Mouse (Mus musculus) hindbrain, embryonic 13.5 days (tissue): Measurements from ENCODE around the gene Hist1h2ae. TPM values are rescaled to one million over a fixed set of nuclear protein-coding genes. Genes with fewer than 3 reads are reported as not detected.
"Not testable (repeated sequence)": the region's sequence is repeated elsewhere in the genome, so short reads cannot be mapped to it uniquely, and the experiment has no call there.

Experiments used
- ATAC-seq: fragments of 200-750 bp; cut with Nextera tagmentation; 2 replicates; pipeline ENCODE4 v1.8.0; 2017; ENCODE audit warnings: moderate TSS enrichment; ENCODE audit not compliant: low FRiP score
- H3K27ac ChIP-seq: fragments of 300-500 bp; sonication (generic); 2 replicates; pipeline ENCODE4 v1.5.1; 2015; ENCODE audit warnings: inconsistent platforms, mild to moderate bottlenecking, moderate library complexity
- H3K27me3 ChIP-seq: fragments of 300-500 bp; sonication (generic); 2 replicates; pipeline ENCODE4 v1.6.1; 2015; ENCODE audit warnings: mild to moderate bottlenecking, inconsistent platforms
- H3K36me3 ChIP-seq: fragments of 300-500 bp; sonication (generic); 2 replicates; pipeline ENCODE4 v1.6.1; 2015; ENCODE audit warnings: mild to moderate bottlenecking, inconsistent platforms
- H3K4me1 ChIP-seq: fragments of 300-500 bp; sonication (generic); replicated peaks from 2 replicates; pipeline ENCODE4 v1.6.1; 2015; ENCODE audit warnings: inconsistent platforms
- H3K4me2 ChIP-seq: fragments of 300-500 bp; sonication (generic); 2 replicates; pipeline ENCODE4 v1.6.1; 2015; ENCODE audit warnings: inconsistent platforms, mild to moderate bottlenecking, moderate library complexity
- H3K4me3 ChIP-seq: fragments of 300-500 bp; sonication (generic); 2 replicates; pipeline ENCODE4 v1.5.1; 2015; ENCODE audit warnings: mild to moderate bottlenecking, inconsistent platforms
- H3K9ac ChIP-seq: fragments of 300-500 bp; sonication (generic); 2 replicates; pipeline ENCODE4 v1.6.1; 2015; ENCODE audit warnings: mild to moderate bottlenecking, inconsistent platforms
- H3K9me3 ChIP-seq: fragments of 300-500 bp; sonication (generic); 2 replicates; pipeline ENCODE4 v1.6.1; 2016; ENCODE audit warnings: inconsistent platforms
- WGBS: fragments of 180-500 bp; shearing (Covaris S2); methylation state at CpG from one replicate; pipeline ENCODE4 v1.1.7; 2015; 5-methylcytosine and 5-hydroxymethylcytosine counted together
- polyA plus RNA-seq: library from polyadenylated mRNA; unstranded; fragments of >200 nt; fragmentation: Nextera tagmentation; extraction: Ambion mirVana; gene quantifications from 2 replicates; pipeline ENCODE4 v1.2.1, GENCODE M21; 2015

Hist1h2ae gene
- polyA plus RNA-seq, 1 experiment from 2014 or later: 26.4 TPM

- no peaks in the 10 kb centered on the region for H3K9me3 ChIP-seq
- no peak overlapping the region for H3K27ac ChIP-seq
- no peak overlapping the region for H3K9ac ChIP-seq
- H3K36me3 ChIP-seq: no peaks in the 10 kb centered on the region
- H3K4me2 ChIP-seq: no peak overlapping the region
- ATAC-seq: no peak
- WGBS: 88% methylated on average over 5 of the region's 5 CpGs
- no peaks in the 10 kb centered on the region for H3K4me1 ChIP-seq
- no peaks in the 10 kb centered on the region for H3K27me3 ChIP-seq
- no peak overlapping the region for H3K4me3 ChIP-seq
These were observed 22.2 kb upstream of the Hist1h2ae start for GRCm38 (mm10) chr13:23593051-23593770.

- 90% methylated on average over 7 of the region's 7 CpGs for WGBS
- no peak overlapping the region for H3K4me3 ChIP-seq
- no peaks in the 10 kb centered on the region for H3K4me1 ChIP-seq
- H3K27ac ChIP-seq: no peak overlapping the region
- no peaks in the 10 kb centered on the region for H3K9me3 ChIP-seq
- no peak for ATAC-seq
- H3K4me2 ChIP-seq: no peak overlapping the region
- H3K9ac ChIP-seq: no peak overlapping the region
- H3K27me3 ChIP-seq: no peaks in the 10 kb centered on the region
- H3K36me3 ChIP-seq: no peaks in the 10 kb centered on the region
These were observed 21.6 kb upstream of the Hist1h2ae start for GRCm38 (mm10) chr13:23592614-23593013.

GRCm38 (mm10) chr13:23591886-23592285 is 20.9 kb upstream of the Hist1h2ae start:
- not testable (repeated sequence) for H3K27me3 ChIP-seq, H3K9me3 ChIP-seq, ATAC-seq, H3K4me1 ChIP-seq, H3K9ac ChIP-seq, H3K36me3 ChIP-seq, H3K4me3 ChIP-seq, H3K4me2 ChIP-seq, H3K27ac ChIP-seq
- WGBS: 90% methylated on average over 7 of the region's 7 CpGs

GRCm38 (mm10) chr13:23591206-23591605 is 20.2 kb upstream of the Hist1h2ae start:
- 94% methylated on average over 7 of the region's 7 CpGs for WGBS

GRCm38 (mm10) chr13:23586940-23587225 is 15.9 kb upstream of the Hist1h2ae start:
- ATAC-seq: no peak
- H3K9ac ChIP-seq: peak overlapping the region; percentile 55
- peaks cover 29% of the 10 kb centered on the region for H3K4me1 ChIP-seq

More at GRCm38 (mm10) chr13:23591206-23591605, 20.2 kb upstream of the Hist1h2ae start:
- H3K36me3 ChIP-seq: no peaks in the 10 kb centered on the region
- H3K4me1 ChIP-seq: peaks cover 6% of the 10 kb centered on the region
- no peak overlapping the region for H3K4me2 ChIP-seq
- H3K27me3 ChIP-seq: no peaks in the 10 kb centered on the region
- no peaks in the 10 kb centered on the region for H3K9me3 ChIP-seq
- no peak overlapping the region for H3K27ac ChIP-seq
- H3K4me3 ChIP-seq: no peak overlapping the region
- H3K9ac ChIP-seq: no peak overlapping the region
- ATAC-seq: no peak

GRCm38 (mm10) chr13:23586099-23586939 is 15.3 kb upstream of the Hist1h2ae start:
- 2% methylated on average over 22 of the region's 22 CpGs for WGBS
- Histone ChIP-seq H3K9me3 (no peaks in the 10 kb centered on the region), H3K4me1 (peaks cover 32% of the 10 kb centered on the region), H3K4me3 (peak overlapping the region; percentile 47), H3K27ac (peak overlapping the region; percentile 81), H3K4me2 (peak overlapping the region; percentile 82), H3K27me3 (no peaks in the 10 kb centered on the region), H3K36me3 (no peaks in the 10 kb centered on the region), H3K9ac (peak overlapping the region; percentile 55)
- no peak for ATAC-seq

More at GRCm38 (mm10) chr13:23586940-23587225, 15.9 kb upstream of the Hist1h2ae start:
- WGBS: 9% methylated on average over 1 of the region's 1 CpGs
- Histone ChIP-seq H3K9me3 (no peaks in the 10 kb centered on the region), H3K27ac (peak overlapping the region; percentile 0; the same call in 1 of the 2 replicates), H3K4me3 (peak overlapping the region; percentile 47), H3K27me3 (no peaks in the 10 kb centered on the region), H3K4me2 (peak overlapping the region; percentile 82), H3K36me3 (no peaks in the 10 kb centered on the region)

GRCm38 (mm10) chr13:23585442-23586098 is 14.6 kb upstream of the Hist1h2ae start:
- not testable (repeated sequence) for H3K9me3 ChIP-seq, H3K27me3 ChIP-seq, H3K36me3 ChIP-seq
- Histone ChIP-seq H3K4me1 (peaks cover 32% of the 10 kb centered on the region), H3K4me3 (peak overlapping the region; percentile 47), H3K4me2 (peak overlapping the region; percentile 82), H3K9ac (peak overlapping the region; percentile 80), H3K27ac (peak overlapping the region; percentile 95)
- peak; percentile 90 for ATAC-seq
- under 1% methylated on average over 33 of the region's 36 CpGs for WGBS

- Histone ChIP-seq H3K4me2 (peak overlapping the region; percentile 82), H3K36me3 (no peaks in the 10 kb centered on the region), H3K27me3 (no peaks in the 10 kb centered on the region), H3K27ac (peak overlapping the region; percentile 95), H3K9me3 (no peaks in the 10 kb centered on the region), H3K4me1 (peaks cover 32% of the 10 kb centered on the region), H3K4me3 (peak overlapping the region; percentile 47), H3K9ac (peak overlapping the region; percentile 80)
- peak; percentile 2; the same call in 1 of the 2 replicates for ATAC-seq
- under 1% methylated on average over 21 of the region's 21 CpGs for WGBS
These were observed 14.0 kb upstream of the Hist1h2ae start for GRCm38 (mm10) chr13:23585029-23585441.

- peaks cover 32% of the 10 kb centered on the region for H3K4me1 ChIP-seq
- H3K4me2 ChIP-seq: peak overlapping the region; percentile 82
- H3K9ac ChIP-seq: peak overlapping the region; percentile 80
- H3K27ac ChIP-seq: peak overlapping the region; percentile 95
- H3K9me3 ChIP-seq: no peaks in the 10 kb centered on the region
- no peak for ATAC-seq
- peak overlapping the region; percentile 47 for H3K4me3 ChIP-seq
- H3K27me3 ChIP-seq: no peaks in the 10 kb centered on the region
- H3K36me3 ChIP-seq: no peaks in the 10 kb centered on the region
These were observed 13.3 kb upstream of the Hist1h2ae start for GRCm38 (mm10) chr13:23584331-23584730.

- Histone ChIP-seq H3K27ac (peak overlapping the region; percentile 31; the same call in 1 of the 2 replicates), H3K4me2 (peak overlapping the region; percentile 82; the same call in 1 of the 2 replicates), H3K9ac (no peak overlapping the region), H3K9me3 (no peaks in the 10 kb centered on the region), H3K36me3 (no peaks in the 10 kb centered on the region), H3K4me3 (no peak overlapping the region), H3K4me1 (peaks cover 32% of the 10 kb centered on the region), H3K27me3 (no peaks in the 10 kb centered on the region)
- no peak for ATAC-seq
These were observed 12.5 kb upstream of the Hist1h2ae start for GRCm38 (mm10) chr13:23583387-23584068.

- Histone ChIP-seq H3K27ac (peak overlapping the region; percentile 89), H3K4me3 (peak overlapping the region; percentile 50), H3K9ac (peak overlapping the region; percentile 79), H3K36me3 (no peaks in the 10 kb centered on the region), H3K4me2 (peak overlapping the region; percentile 92), H3K9me3 (no peaks in the 10 kb centered on the region), H3K4me1 (peaks cover 32% of the 10 kb centered on the region), H3K27me3 (no peaks in the 10 kb centered on the region)
- ATAC-seq: no peak
- 6% methylated on average over 6 of the region's 6 CpGs for WGBS
These were observed 11.4 kb upstream of the Hist1h2ae start for GRCm38 (mm10) chr13:23582219-23583056.
